Mouse (Mus musculus): ENCODE data around the gene Fndc3a. TPM values are rescaled to one million over a fixed set of nuclear protein-coding genes. Genes with fewer than 3 reads are reported as not detected.

Fndc3a gene
- polyA plus RNA-seq, 1 experiment from 2014 or later: 48.1 TPM

DNA sequence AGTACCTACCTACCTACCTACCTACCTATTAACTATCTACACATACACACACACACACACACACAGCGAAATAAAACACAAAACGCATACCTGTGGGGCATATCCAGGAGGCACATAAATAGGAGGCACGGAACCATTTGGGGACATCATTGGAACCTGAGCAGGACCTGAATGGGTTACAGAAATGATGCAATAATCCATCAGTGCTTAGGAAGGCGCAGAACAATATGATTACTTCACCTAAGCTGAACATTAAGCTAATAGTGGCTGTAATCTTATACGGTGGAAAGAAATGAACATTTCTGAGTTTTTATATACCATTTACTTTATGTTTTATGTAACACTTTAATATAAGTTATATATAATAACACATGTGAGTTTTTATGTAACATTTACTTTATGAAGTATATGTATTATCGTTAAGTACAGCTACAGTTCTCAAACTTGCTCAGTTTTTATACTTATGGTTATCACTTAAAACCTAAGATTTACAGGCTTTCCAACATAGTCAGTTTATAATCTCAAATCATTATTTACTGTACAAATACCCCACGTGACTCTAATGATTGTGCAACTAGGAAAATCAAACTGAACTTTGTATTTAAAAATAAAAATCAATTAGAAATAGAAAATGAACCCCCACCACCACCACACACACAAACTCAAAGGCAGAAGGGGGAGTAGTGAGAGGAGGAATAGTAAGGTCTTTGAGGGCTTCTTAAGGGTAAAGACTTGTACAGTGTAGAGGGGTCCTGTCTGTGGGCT is 110.6 kb downstream of the Fndc3a start:
- no peak for ATAC-seq (ENCODE audit: insufficient number of reproducible peaks, insufficient read depth, low FRiP score, low TSS enrichment, low read depth)

DNA sequence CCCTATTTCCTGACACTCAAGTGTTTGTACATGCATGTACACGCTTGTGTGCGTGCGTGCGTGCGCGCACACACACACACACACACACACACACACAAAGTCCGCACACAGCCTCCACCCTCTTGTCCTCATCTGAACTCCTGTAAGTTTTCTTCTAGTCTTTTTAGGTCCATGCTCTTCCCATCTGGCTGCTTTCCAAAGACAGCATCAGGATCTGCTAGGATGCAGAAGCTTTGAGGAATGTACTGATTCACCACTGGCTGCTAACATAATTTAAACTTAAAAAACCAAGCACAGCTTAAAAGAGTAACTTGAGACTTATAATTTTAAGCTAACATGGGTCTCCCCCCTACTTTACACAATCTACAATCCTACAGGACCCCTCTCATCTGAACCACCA is 115.6 kb downstream of the Fndc3a start:
- no peaks in the 10 kb centered on the region; the same call in 1 of the 2 replicates for H3K4me1 ChIP-seq
- H3K4me3 ChIP-seq: no peak overlapping the region
- no peaks in the 10 kb centered on the region for H3K27me3 ChIP-seq
- H3K36me3 ChIP-seq: peaks cover 23% of the 10 kb centered on the region
- no peak overlapping the region for H3K9ac ChIP-seq
- H3K4me2 ChIP-seq: no peak overlapping the region
- no peak overlapping the region for H3K27ac ChIP-seq
- 94% methylated on average over 7 of the region's 7 CpGs for WGBS
- no peaks in the 10 kb centered on the region for H3K9me3 ChIP-seq
- no peak for ATAC-seq (ENCODE audit: insufficient number of reproducible peaks, insufficient read depth, low FRiP score, low TSS enrichment, low read depth)

More for the DNA sequence above, 110.6 kb downstream of the Fndc3a start:
- H3K36me3 ChIP-seq: peaks cover 11% of the 10 kb centered on the region
- no peak overlapping the region for H3K27ac ChIP-seq
- H3K9ac ChIP-seq: no peak overlapping the region
- H3K4me1 ChIP-seq: peaks cover 14% of the 10 kb centered on the region
- no peak overlapping the region for H3K4me3 ChIP-seq
- no peaks in the 10 kb centered on the region for H3K27me3 ChIP-seq
- no peak overlapping the region for H3K4me2 ChIP-seq
- WGBS: 96% methylated on average over 7 of the region's 7 CpGs
- no peaks in the 10 kb centered on the region for H3K9me3 ChIP-seq

DNA sequence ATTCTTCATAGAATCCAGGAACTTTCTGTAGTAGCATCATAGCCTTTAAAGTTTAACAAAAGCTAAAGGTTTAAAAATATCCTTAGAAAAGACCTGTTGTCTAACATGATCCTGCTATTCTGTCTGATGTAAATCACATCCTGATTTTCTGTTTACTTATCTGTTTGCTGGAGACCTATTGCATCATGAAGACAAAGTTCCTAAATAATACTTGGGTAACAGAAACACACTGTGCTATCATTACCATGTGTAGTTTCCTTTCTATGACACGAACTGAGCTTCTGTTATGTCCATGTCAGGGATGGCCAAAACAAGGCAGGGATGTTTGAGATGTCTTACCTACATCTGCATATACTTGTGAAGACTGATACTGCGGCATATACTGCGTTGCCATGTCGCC is 120.4 kb downstream of the Fndc3a start:
- 97% methylated on average over 4 of the region's 4 CpGs for WGBS
- H3K9me3 ChIP-seq: no peaks in the 10 kb centered on the region
- H3K36me3 ChIP-seq: peaks cover 36% of the 10 kb centered on the region
- no peak overlapping the region for H3K27ac ChIP-seq
- no peaks in the 10 kb centered on the region for H3K4me1 ChIP-seq
- ATAC-seq (ENCODE audit: insufficient number of reproducible peaks, insufficient read depth, low FRiP score, low TSS enrichment, low read depth): no peak
- H3K27me3 ChIP-seq: no peaks in the 10 kb centered on the region
- no peak overlapping the region for H3K4me2 ChIP-seq
- H3K4me3 ChIP-seq: no peak overlapping the region
- no peak overlapping the region for H3K9ac ChIP-seq

DNA sequence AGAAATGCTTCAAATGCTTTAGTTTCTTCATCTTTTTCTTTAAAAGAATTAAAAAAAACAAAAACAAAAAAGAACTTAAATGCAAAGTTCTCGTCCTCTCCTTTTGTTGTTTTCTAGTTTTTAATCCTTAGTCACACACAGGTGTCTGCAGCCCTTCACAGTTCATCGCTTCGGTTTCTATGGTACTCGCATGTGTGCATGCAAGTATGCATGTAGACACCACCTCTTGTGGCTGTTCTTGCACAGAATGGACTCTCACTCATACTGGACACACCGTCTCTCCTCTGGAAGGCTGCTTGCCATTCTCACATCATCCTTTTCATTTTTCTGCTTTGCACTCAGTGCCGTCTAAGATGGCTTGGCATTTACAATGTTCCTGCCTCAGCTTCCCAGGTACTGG is 126.8 kb downstream of the Fndc3a start:
- Histone ChIP-seq H3K36me3 (peaks cover 38% of the 10 kb centered on the region), H3K4me3 (no peak overlapping the region), H3K4me1 (no peaks in the 10 kb centered on the region), H3K9ac (no peak overlapping the region), H3K27ac (no peak overlapping the region), H3K27me3 (no peaks in the 10 kb centered on the region), H3K4me2 (no peak overlapping the region), H3K9me3 (no peaks in the 10 kb centered on the region)
- 92% methylated on average over 6 of the region's 6 CpGs for WGBS
- ATAC-seq (ENCODE audit: insufficient number of reproducible peaks, insufficient read depth, low FRiP score, low TSS enrichment, low read depth): no peak

DNA sequence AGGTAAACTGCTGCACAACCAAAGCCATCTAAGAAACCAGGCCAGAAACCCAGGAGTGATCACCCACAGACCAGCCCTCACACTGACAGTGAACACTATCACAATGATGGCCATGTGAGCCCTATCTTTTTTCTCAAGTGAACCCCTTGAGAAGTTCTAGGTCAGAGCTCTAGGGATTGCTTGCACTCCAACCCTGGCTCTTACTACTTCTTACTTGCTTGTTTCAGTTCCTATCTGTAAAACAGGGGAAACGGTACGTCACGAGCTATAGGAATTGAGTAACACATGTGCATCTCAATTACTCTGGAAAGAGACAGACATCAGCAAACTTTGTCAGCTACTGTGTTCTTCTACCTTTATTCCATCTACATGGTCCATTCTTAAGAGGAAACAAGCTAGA is 128.8 kb downstream of the Fndc3a start:
- Histone ChIP-seq H3K9me3 (no peaks in the 10 kb centered on the region), H3K36me3 (peaks cover 37% of the 10 kb centered on the region), H3K4me3 (no peak overlapping the region), H3K4me1 (no peaks in the 10 kb centered on the region), H3K27ac (no peak overlapping the region), H3K27me3 (no peaks in the 10 kb centered on the region), H3K4me2 (no peak overlapping the region), H3K9ac (no peak overlapping the region)
- 88% methylated on average over 3 of the region's 3 CpGs for whole genome bisulfite sequencing
- ATAC-seq (ENCODE audit: insufficient number of reproducible peaks, insufficient read depth, low FRiP score, low TSS enrichment, low read depth): no peak

DNA sequence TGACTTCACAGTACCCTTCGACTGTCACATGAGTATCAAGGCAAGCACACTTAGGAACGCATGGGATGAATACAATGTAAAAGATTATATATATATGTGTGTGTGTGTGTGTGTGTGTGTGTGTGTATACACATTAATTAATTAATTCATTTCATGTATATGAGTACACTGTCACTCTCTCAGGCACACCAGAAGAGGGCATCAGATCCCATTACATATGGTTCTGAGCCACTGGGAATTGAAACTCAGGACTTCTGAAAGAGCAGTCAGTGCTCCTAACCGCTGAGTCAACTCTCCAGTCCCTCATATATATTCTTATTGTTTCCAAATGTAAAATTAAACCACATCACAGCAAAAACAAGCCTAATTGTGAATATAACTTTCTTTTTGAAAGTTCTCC is 133.5 kb downstream of the Fndc3a start:
- Histone ChIP-seq H3K27me3 (no peaks in the 10 kb centered on the region), H3K4me1 (no peaks in the 10 kb centered on the region), H3K36me3 (peaks cover 46% of the 10 kb centered on the region), H3K9ac (no peak overlapping the region), H3K4me2 (no peak overlapping the region), H3K9me3 (no peaks in the 10 kb centered on the region), H3K27ac (no peak overlapping the region), H3K4me3 (no peak overlapping the region)
- 84% methylated on average over 3 of the region's 3 CpGs for WGBS
- ATAC-seq (ENCODE audit: insufficient number of reproducible peaks, insufficient read depth, low FRiP score, low TSS enrichment, low read depth): no peak

DNA sequence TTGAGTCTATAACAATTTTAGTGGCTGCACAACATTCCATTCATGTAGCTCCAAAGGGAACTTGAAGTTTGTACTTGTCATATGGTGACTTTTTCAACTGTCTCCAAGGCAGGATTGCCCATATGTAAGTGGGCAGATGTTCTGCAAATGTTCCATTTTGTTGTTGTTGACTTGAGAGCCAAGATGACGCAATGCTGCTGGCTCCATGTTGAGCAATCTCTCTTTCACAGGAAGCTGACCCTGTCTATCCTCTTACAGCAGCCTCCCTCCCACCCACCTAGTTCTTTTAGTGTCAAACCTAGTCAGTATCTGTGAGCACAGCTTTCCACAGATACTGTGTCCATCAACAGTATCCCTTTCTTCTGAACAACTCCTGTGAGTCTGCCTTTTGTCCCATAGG is 145.9 kb downstream of the Fndc3a start:
- H3K36me3 ChIP-seq: peaks cover 50% of the 10 kb centered on the region

DNA sequence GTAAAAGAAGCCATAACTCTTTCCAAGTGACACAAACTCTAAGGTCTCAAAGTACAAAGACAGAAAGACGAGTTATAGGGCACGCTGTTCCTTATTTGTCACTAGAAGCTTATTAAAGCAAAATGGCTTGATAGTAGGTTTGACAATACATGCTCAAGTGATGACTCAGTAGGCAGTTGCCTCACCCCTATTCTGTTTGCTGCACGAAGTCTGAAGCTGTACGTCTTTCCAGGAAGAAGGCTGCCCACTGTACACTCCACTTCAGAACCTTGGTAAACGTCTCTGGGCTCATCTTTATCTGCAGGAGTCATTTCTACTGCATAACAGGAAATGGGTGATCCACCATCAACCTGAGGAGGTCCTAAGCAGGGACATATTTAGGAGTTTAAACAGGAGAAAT is 151.0 kb downstream of the Fndc3a start:
- H3K4me1 ChIP-seq: no peaks in the 10 kb centered on the region
- ATAC-seq (ENCODE audit: insufficient number of reproducible peaks, insufficient read depth, low FRiP score, low TSS enrichment, low read depth): no peak
- no peak overlapping the region for H3K4me3 ChIP-seq
- 85% methylated on average over 5 of the region's 5 CpGs for WGBS
- H3K36me3 ChIP-seq: peaks cover 54% of the 10 kb centered on the region
- no peak overlapping the region for H3K27ac ChIP-seq
- no peak overlapping the region for H3K4me2 ChIP-seq
- no peaks in the 10 kb centered on the region for H3K9me3 ChIP-seq
- H3K9ac ChIP-seq: no peak overlapping the region
- H3K27me3 ChIP-seq: no peaks in the 10 kb centered on the region

More for the DNA sequence above, 145.9 kb downstream of the Fndc3a start:
- no peak for ATAC-seq (ENCODE audit: insufficient number of reproducible peaks, insufficient read depth, low FRiP score, low TSS enrichment, low read depth)
- WGBS: 81% methylated on average over 1 of the region's 1 CpGs
- Histone ChIP-seq H3K27ac (no peak overlapping the region), H3K4me1 (no peaks in the 10 kb centered on the region), H3K4me2 (no peak overlapping the region), H3K4me3 (no peak overlapping the region), H3K9ac (no peak overlapping the region), H3K9me3 (no peaks in the 10 kb centered on the region), H3K27me3 (no peaks in the 10 kb centered on the region)

DNA sequence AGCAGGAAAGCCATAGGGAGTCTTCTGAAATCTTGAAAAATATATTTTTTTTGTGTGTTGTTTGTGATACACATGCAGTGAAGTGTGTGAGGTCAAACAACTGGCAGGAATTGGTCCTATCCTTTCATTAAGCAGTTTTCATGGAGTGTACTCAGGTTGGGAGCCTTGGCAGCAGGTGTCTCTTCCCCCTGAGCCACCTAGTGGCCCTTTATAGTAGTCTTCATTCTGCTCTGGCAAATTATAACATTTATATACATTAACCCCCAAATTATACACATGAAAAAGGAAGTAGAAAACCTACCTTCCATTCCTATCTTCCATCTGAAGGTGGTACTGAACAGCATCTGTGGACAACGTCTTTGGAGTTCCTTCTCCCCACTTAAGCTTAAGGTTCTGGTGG is 154.0 kb downstream of the Fndc3a start:
- WGBS: 73% methylated on average over 1 of the region's 1 CpGs
- H3K4me2 ChIP-seq: no peak overlapping the region
- H3K9me3 ChIP-seq: no peaks in the 10 kb centered on the region
- ATAC-seq (ENCODE audit: insufficient number of reproducible peaks, insufficient read depth, low FRiP score, low TSS enrichment, low read depth): no peak
- H3K36me3 ChIP-seq: peaks cover 68% of the 10 kb centered on the region
- H3K9ac ChIP-seq: no peak overlapping the region
- H3K27ac ChIP-seq: no peak overlapping the region
- no peaks in the 10 kb centered on the region for H3K27me3 ChIP-seq
- no peak overlapping the region for H3K4me3 ChIP-seq
- H3K4me1 ChIP-seq: no peaks in the 10 kb centered on the region

DNA sequence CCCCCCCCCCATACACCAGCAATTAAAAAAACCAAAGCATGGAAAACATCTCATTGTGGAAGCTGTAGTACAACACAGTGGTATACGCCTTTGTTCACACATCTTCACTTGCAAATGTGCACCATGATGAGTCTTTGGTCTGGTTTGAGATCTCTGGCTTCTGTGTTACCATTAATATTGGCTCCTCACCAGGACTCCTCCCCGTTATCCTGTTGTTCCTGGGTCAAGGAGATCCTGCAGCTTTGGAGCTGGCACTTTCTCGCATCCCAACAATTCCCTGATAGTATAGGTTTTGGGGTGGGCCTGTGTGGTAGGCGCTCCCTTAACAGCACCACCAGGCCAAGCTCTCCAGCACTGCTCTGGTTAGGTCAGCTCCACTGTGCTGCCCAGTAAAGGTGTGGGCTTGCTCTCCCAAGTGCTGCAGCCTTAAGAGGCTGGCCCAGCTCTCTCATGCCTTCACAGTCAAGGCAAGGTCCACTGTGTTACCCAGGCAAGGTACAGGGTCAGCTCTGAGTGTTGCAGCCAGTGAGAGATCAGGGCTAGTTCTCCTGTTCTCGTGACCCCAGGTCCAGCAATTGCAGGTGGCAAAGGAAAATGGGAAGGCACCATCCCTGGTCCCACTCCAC is 173.3 kb downstream of the Fndc3a start:
- Histone ChIP-seq H3K27me3 (peaks cover 23% of the 10 kb centered on the region), H3K4me2 (no peak overlapping the region), H3K9me3 (no peaks in the 10 kb centered on the region), H3K36me3 (peaks cover 28% of the 10 kb centered on the region), H3K9ac (no peak overlapping the region), H3K4me3 (no peak overlapping the region), H3K27ac (no peak overlapping the region), H3K4me1 (peaks cover 8% of the 10 kb centered on the region)
- 84% methylated on average over 5 of the region's 5 CpGs for WGBS
- ATAC-seq (ENCODE audit: insufficient number of reproducible peaks, insufficient read depth, low FRiP score, low TSS enrichment, low read depth): 0 out of 2 replicates have a peak, but pooled peaks have one; percentile 60

DNA sequence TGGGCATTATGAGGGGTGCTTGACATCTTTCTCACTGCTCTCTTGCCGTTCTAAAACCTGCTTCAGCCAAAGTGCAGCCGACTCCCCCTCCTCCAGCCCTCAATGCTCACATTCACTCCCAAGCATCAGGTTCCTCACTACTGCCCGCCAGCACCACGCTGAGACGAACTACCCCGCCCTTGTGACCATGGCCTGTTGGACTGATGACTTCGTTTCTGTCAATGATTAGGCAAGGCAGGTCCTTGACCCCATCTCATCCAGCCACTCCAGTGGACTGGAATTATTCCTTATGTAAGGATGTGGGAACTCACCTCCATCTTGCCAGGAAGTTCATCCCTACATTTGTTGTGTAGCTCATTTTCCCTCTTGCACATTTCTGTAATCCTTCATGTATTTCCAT is 175.9 kb downstream of the Fndc3a start:
- WGBS: 79% methylated on average over 7 of the region's 7 CpGs
- H3K4me2 ChIP-seq: no peak overlapping the region

More for the DNA sequence above, 175.9 kb downstream of the Fndc3a start:
- H3K36me3 ChIP-seq: peaks cover 5% of the 10 kb centered on the region; the same call in 1 of the 2 replicates
- H3K9ac ChIP-seq: no peak overlapping the region
- H3K4me3 ChIP-seq: no peak overlapping the region
- no peaks in the 10 kb centered on the region for H3K9me3 ChIP-seq
- no peak for ATAC-seq (ENCODE audit: insufficient number of reproducible peaks, insufficient read depth, low FRiP score, low TSS enrichment, low read depth)
- peaks cover 50% of the 10 kb centered on the region for H3K27me3 ChIP-seq
- H3K4me1 ChIP-seq: peaks cover 8% of the 10 kb centered on the region
- no peak overlapping the region for H3K27ac ChIP-seq

All from embryonic facial prominence, embryonic 13.5 days (tissue).